Mouse (Mus musculus): ENCODE measurements around the gene Myom1.

DNA sequence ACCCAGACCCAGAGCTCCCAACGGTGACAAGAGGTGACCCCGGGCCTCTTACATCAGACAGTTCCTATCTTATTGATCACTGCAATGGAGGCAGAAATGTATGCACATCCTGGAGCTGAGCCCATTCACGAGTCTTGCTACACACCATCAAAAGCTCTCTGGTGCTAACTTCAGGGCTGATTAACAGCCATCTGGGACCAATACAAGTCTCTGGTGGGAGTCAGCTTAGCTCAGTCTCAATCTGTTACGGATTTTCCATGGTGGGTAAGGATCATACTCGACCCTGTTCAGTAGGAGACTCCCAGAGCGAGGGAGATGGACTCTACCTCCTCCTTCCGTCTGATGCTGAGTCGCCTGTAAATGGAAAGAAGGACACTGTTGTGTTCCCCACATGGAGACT, 157.3 kb downstream of the Myom1 start:
- TF ChIP-seq GATA1 (IDR thresholded peaks at IDR 0.05; ENCODE audit: low read length) = no peak
- TF ChIP-seq TAL1 (IDR thresholded peaks at IDR 0.05; ENCODE audit: low read length) = no peak

All from erythroblast, embryonic 14.5 days (primary cell).